10 mouse cellular contexts compared by ENCODE assay signal in the genomic region with DNA sequence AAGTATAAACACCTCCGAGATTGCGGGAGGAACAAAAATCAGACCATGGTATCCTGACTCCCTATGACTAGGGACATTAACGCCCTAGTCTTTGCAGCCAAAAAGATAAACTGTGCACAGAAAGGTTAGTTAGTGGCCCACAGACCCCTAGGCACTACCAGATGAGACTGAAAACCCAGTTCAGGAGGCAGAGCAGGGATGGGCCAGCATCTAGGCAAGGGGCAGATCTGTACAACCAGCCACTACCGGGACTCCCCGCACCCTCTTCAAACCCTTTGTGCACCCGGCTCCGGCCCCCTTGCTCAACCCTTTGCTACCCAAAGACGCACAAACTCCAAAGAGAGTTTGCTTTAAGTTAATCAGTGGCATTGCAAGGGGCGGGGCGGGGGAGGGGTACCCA. TPM values are rescaled to one million over a fixed set of nuclear protein-coding genes. Genes with fewer than 3 reads are reported as not detected.
DNase-seq lines count a peak whose midpoint lies in the region; ATAC-seq lines count a peak whose summit lies in the region.
"Had no signal": no experiment of that assay in that cellular context is flagged by ENCODE, and none has a peak within 500 bp of the region (broad histone marks: within the 10 kb centered on the region; RNA-seq: fewer than 3 reads in every experiment).

No protein-coding gene starts in this region.

- ATAC-seq in hindbrain, embryonic 13.5 days (ENCODE audit: low FRiP score): no peak
- no peak for ATAC-seq in hindbrain, embryonic 16.5 days
- no peak for ATAC-seq in midbrain, embryonic 13.5 days
- ATAC-seq in megakaryocyte progenitor cell, adult 5-6 weeks (replicated peaks; ENCODE audit: poor library complexity): no peak

- H3K27ac ChIP-seq in hindbrain, embryonic 10.5 days: no peak overlapping the region
- no peak overlapping the region for H3K27ac ChIP-seq in hindbrain, embryonic 13.5 days
- H3K27ac ChIP-seq in hindbrain, embryonic 16.5 days (ENCODE audit: low read depth, low read length): no peak overlapping the region
- no peak overlapping the region for H3K27ac ChIP-seq in midbrain, embryonic 13.5 days
- H3K27ac ChIP-seq: embryonic facial prominence, embryonic 15.5 days; left cerebral cortex, adult 2 months; neural tube, embryonic 12.5 days had no signal

- DNase-seq in hindbrain, embryonic 10.5 days (ENCODE audit: low spot score): peak; percentile 53
- peak; percentile 22 for DNase-seq in ZHBTc4 (ENCODE audit: low read depth, low spot score)
- no peak for DNase-seq in urinary bladder, postnatal 10 days (ENCODE audit: low spot score)

- H3K9ac ChIP-seq in hindbrain, embryonic 13.5 days: no peak overlapping the region
- no peak overlapping the region for H3K9ac ChIP-seq in hindbrain, embryonic 16.5 days (ENCODE audit: low read depth, low read length)
- H3K9ac ChIP-seq in midbrain, embryonic 13.5 days (replicated peaks): no peak overlapping the region
- H3K9ac ChIP-seq: embryonic facial prominence, embryonic 15.5 days; neural tube, embryonic 12.5 days had no signal

- peaks cover 87% of the 10 kb centered on the region for H3K27me3 ChIP-seq in hindbrain, embryonic 10.5 days (ENCODE audit: insufficient read depth, poor library complexity, severe bottlenecking)
- H3K27me3 ChIP-seq in hindbrain, embryonic 13.5 days: peaks cover 82% of the 10 kb centered on the region
- H3K27me3 ChIP-seq in hindbrain, embryonic 16.5 days (replicated peaks; ENCODE audit: control insufficient read depth, insufficient read depth, low read length): peaks cover 38% of the 10 kb centered on the region
- H3K27me3 ChIP-seq in midbrain, embryonic 13.5 days: peaks cover 83% of the 10 kb centered on the region

- 1% methylated on average over 10 of the region's 10 CpGs for WGBS in hindbrain, embryonic 10.5 days
- WGBS in hindbrain, embryonic 13.5 days: 1% methylated on average over 10 of the region's 10 CpGs
- WGBS in hindbrain, embryonic 16.5 days: 3% methylated on average over 10 of the region's 10 CpGs
- WGBS in midbrain, embryonic 13.5 days: 2% methylated on average over 10 of the region's 10 CpGs

- no peaks in the 10 kb centered on the region for H3K9me3 ChIP-seq in hindbrain, embryonic 10.5 days
- H3K9me3 ChIP-seq in hindbrain, embryonic 13.5 days: no peaks in the 10 kb centered on the region
- no peaks in the 10 kb centered on the region for H3K9me3 ChIP-seq in hindbrain, embryonic 16.5 days (ENCODE audit: control insufficient read depth, low read length)
- H3K9me3 ChIP-seq in midbrain, embryonic 13.5 days: no peaks in the 10 kb centered on the region
- H3K9me3 ChIP-seq: embryonic facial prominence, embryonic 15.5 days; neural tube, embryonic 12.5 days had no signal

- no peak overlapping the region for H3K4me3 ChIP-seq in hindbrain, embryonic 10.5 days
- H3K4me3 ChIP-seq in hindbrain, embryonic 13.5 days: no peak overlapping the region
- no peak overlapping the region for H3K4me3 ChIP-seq in hindbrain, embryonic 16.5 days (ENCODE audit: low read length)
- peak overlapping the region; percentile 52; the same call in 1 of the 2 replicates for H3K4me3 ChIP-seq in midbrain, embryonic 13.5 days (replicated peaks)
- H3K4me3 ChIP-seq: left cerebral cortex, adult 2 months; neural tube, embryonic 12.5 days had no signal

- peaks cover 44% of the 10 kb centered on the region for H3K4me1 ChIP-seq in hindbrain, embryonic 10.5 days (replicated peaks)
- H3K4me1 ChIP-seq in hindbrain, embryonic 13.5 days (replicated peaks): peaks cover 28% of the 10 kb centered on the region
- peaks cover 11% of the 10 kb centered on the region for H3K4me1 ChIP-seq in hindbrain, embryonic 16.5 days (ENCODE audit: control insufficient read depth, insufficient read depth, low read depth, low read length)
- H3K4me1 ChIP-seq in midbrain, embryonic 13.5 days (replicated peaks): peaks cover 47% of the 10 kb centered on the region

- H3K36me3 ChIP-seq in hindbrain, embryonic 10.5 days: no peaks in the 10 kb centered on the region
- no peaks in the 10 kb centered on the region for H3K36me3 ChIP-seq in hindbrain, embryonic 13.5 days
- H3K36me3 ChIP-seq in hindbrain, embryonic 16.5 days (ENCODE audit: control insufficient read depth, insufficient read depth, low read length): no peaks in the 10 kb centered on the region
- no peaks in the 10 kb centered on the region for H3K36me3 ChIP-seq in midbrain, embryonic 13.5 days
- H3K36me3 ChIP-seq: embryonic facial prominence, embryonic 15.5 days; neural tube, embryonic 12.5 days had no signal

- no peak overlapping the region for H3K4me2 ChIP-seq in hindbrain, embryonic 13.5 days
- peak overlapping the region; percentile 12; the same call in 1 of the 2 replicates for H3K4me2 ChIP-seq in hindbrain, embryonic 16.5 days (ENCODE audit: low read length)
- H3K4me2 ChIP-seq in midbrain, embryonic 13.5 days (replicated peaks): peak overlapping the region; percentile 94
- H3K4me2 ChIP-seq: embryonic facial prominence, embryonic 15.5 days; neural tube, embryonic 12.5 days had no signal

RNA-seq across cellular contexts. Expression of gene Nr5a2, which starts 14.4 kb away (rescaled TPM):
- 0.29 and 0.33 TPM in 2 replicates for polyA plus RNA-seq in hindbrain, embryonic 10.5 days (2016; fragmentation: Nextera tagmentation; extraction: Ambion mirVana)
- 0.62 and 0.64 TPM in 2 replicates for polyA plus RNA-seq in hindbrain, embryonic 13.5 days (2015; fragmentation: Nextera tagmentation; extraction: Ambion mirVana)
- polyA plus RNA-seq in hindbrain, embryonic 16.5 days (2015; fragmentation: Nextera tagmentation; extraction: Ambion mirVana): 0.55 and 0.57 TPM in 2 replicates
- 2.1 TPM in 2 replicates for polyA plus RNA-seq in midbrain, embryonic 13.5 days (2015; fragmentation: Nextera tagmentation; extraction: Ambion mirVana)
- not detected in 2 replicates for total RNA-seq in megakaryocyte progenitor cell, adult 5-6 weeks (2015)
- total RNA-seq in megakaryocyte progenitor cell, adult 5-6 weeks (2017): not detected in 2 replicates
- total RNA-seq: left cerebral cortex, adult 2 months had no signal
